Mouse (Mus musculus) spleen, adult 2 months (tissue): ENCODE measurements around the gene Fbxl3. TPM values are rescaled to one million over a fixed set of nuclear protein-coding genes. Genes with fewer than 3 reads are reported as not detected.

Source experiments
- DNase-seq, 2 experiments: peaks; one replicate each; pipeline versions ENCODE4 v3.0.0 to v3.0.0-alpha.2; 2012 to 2021; ENCODE audit warnings: low spot score in 2 of 2, low read depth in 1 of 2
- H3K27ac ChIP-seq: fragments of 200-500 bp; 2 replicates; pipeline ENCODE4 v1.5.1; 2012; ENCODE audit warnings: low read length, inconsistent platforms; ENCODE audit not compliant: insufficient read depth
- H3K27me3 ChIP-seq: fragments of 200-500 bp; 2 replicates; pipeline ENCODE4 v1.6.1; 2012; ENCODE audit warnings: mild to moderate bottlenecking, moderate library complexity, low read length, inconsistent platforms; ENCODE audit not compliant: control insufficient read depth, insufficient read depth
- H3K36me3 ChIP-seq: fragments of 200-500 bp; 2 replicates; pipeline ENCODE4 v1.6.1; 2012; ENCODE audit warnings: mild to moderate bottlenecking, low read length, inconsistent platforms; ENCODE audit not compliant: control insufficient read depth, insufficient read depth
- H3K4me1 ChIP-seq: fragments of 200-500 bp; 2 replicates; pipeline ENCODE4 v1.6.1; 2011; ENCODE audit warnings: inconsistent platforms; ENCODE audit not compliant: control insufficient read depth, insufficient read depth, insufficient read length
- H3K4me3 ChIP-seq: fragments of 200-500 bp; 2 replicates; pipeline ENCODE4 v1.5.1; 2011; ENCODE audit warnings: mild to moderate bottlenecking, inconsistent platforms; ENCODE audit not compliant: insufficient read depth, insufficient read length; ENCODE audit errors: extremely low read depth
- CTCF ChIP-seq: fragments of 200-500 bp; IDR thresholded peaks from 2 replicates; pipeline ENCODE4 v1.5.1; 2011; ENCODE audit warnings: mild to moderate bottlenecking, inconsistent platforms; ENCODE audit not compliant: insufficient read depth, insufficient read length, insufficient replicate concordance; ENCODE audit errors: extremely low read depth
- POLR2A ChIP-seq: fragments of 200-500 bp; IDR thresholded peaks from 2 replicates; pipeline ENCODE4 v1.6.1; 2011; ENCODE audit warnings: low read depth, low read length, inconsistent platforms
- WGBS: fragments of 180-500 bp; shearing (Covaris S2); methylation state at CpG from one replicate; pipeline ENCODE4 v1.1.7; 2018; 5-methylcytosine and 5-hydroxymethylcytosine counted together
- polyA plus RNA-seq: library from polyadenylated mRNA; depleted of rRNA; stranded (reverse); fragments of >200 nt; gene quantifications from 2 replicates; pipeline ENCODE4 v1.2.3, GENCODE M21; 2012

The Fbxl3 gene
- polyA plus RNA-seq, 1 experiment = 49.5 TPM

GRCm38 (mm10) chr14:103086671-103087324 lies 12.6 kb downstream of the Fbxl3 start:
- Histone ChIP-seq H3K36me3 (peaks cover 29% of the 10 kb centered on the region), H3K27me3 (no peaks in the 10 kb centered on the region), H3K4me1 (no peaks in the 10 kb centered on the region), H3K4me3 (no peak overlapping the region), H3K27ac (no peak overlapping the region)
- WGBS = 68% methylated on average over 4 of the region's 4 CpGs
- no peak for TF ChIP-seq CTCF
- TF ChIP-seq POLR2A = no peak
- no peak for DNase-seq

DNA sequence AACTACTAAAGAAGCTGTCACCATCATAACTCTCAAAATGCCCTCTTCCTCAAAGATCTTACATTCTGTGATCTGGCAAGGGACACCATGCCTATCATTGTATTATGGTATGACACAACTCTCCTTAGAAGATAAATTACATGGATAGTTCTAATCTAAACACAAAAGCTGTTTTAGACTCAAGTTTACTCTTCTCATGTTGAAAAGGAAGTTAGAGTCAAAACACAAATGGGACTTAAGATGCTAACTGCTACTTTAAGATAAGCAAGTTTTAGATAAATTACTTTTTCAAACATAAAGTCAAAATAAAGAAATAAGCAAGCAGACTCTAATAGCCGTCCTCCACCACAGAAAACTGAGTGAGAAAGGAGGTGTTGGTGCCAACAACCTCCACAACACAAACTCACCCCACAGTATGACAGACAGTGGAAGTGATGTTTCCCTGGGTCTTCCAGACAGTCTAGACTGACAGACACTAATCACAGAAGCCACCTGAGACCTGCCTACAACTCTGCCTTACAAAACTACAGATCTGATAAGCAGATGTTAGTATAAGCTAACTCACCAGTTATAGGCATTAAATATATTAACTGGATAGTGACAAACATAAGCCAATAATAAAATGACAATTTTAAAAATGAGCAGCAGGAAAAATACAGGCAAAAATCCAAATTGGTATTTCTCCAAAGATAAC lies 13.4 kb downstream of the Fbxl3 start:
- TF ChIP-seq CTCF (no peak), POLR2A (no peak)
- Histone ChIP-seq H3K27ac (no peak overlapping the region), H3K36me3 (peaks cover 31% of the 10 kb centered on the region), H3K4me3 (no peak overlapping the region), H3K4me1 (no peaks in the 10 kb centered on the region), H3K27me3 (no peaks in the 10 kb centered on the region)
- no peak for DNase-seq
- 86% methylated on average over 1 of the region's 1 CpGs for WGBS

DNA sequence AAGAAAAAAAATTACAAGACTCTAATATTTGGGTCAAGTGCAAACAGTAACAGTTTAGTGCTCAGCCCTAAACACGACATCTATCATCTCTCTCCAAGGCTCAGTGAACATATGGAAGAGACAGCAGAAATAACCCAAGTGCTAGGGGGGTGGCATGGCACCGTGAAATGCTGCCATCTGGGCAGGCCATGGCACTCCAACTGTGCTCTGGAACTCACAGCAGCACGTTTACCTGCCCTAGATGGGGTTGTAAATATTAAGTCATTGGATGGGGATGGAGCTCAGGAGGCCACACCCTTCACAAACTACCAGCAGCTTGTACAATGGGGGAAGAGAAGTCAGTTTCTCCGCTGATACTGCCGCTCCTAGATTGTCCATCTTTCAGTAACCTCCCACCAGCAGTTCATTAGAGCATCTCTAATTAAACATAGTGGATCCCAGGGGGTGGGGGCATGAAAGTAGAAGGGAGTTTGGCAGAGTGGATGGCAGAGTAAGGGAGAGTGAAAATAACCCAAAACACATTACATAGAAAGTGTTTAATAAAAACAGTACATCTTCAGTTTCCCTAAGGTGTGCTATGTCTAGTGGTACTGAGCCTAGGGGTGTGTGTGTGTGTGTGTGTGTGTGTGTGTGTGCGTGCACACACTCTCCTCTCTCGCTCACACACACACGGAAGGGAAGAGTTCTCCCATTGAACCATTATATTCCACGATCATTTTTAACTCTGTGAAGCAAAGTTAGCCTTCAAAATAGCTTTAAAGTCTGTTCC lies 20.0 kb downstream of the Fbxl3 start:
- TF ChIP-seq POLR2A = no peak
- no peak for TF ChIP-seq CTCF
- H3K36me3 ChIP-seq = peaks cover 24% of the 10 kb centered on the region
- H3K4me3 ChIP-seq = no peak overlapping the region
- no peak for DNase-seq
- WGBS = 90% methylated on average over 9 of the region's 9 CpGs
- H3K4me1 ChIP-seq = no peaks in the 10 kb centered on the region
- H3K27me3 ChIP-seq = no peaks in the 10 kb centered on the region
- no peak overlapping the region for H3K27ac ChIP-seq

GRCm38 (mm10) chr14:103078006-103078912 lies 21.1 kb downstream of the Fbxl3 start:
- H3K36me3 ChIP-seq = peaks cover 28% of the 10 kb centered on the region
- TF ChIP-seq POLR2A (no peak), CTCF (no peak)
- no peak overlapping the region for H3K4me3 ChIP-seq
- WGBS = 84% methylated on average over 16 of the region's 16 CpGs
- H3K4me1 ChIP-seq = no peaks in the 10 kb centered on the region
- H3K27me3 ChIP-seq = no peaks in the 10 kb centered on the region
- DNase-seq = no peak
- H3K27ac ChIP-seq = no peak overlapping the region

DNA sequence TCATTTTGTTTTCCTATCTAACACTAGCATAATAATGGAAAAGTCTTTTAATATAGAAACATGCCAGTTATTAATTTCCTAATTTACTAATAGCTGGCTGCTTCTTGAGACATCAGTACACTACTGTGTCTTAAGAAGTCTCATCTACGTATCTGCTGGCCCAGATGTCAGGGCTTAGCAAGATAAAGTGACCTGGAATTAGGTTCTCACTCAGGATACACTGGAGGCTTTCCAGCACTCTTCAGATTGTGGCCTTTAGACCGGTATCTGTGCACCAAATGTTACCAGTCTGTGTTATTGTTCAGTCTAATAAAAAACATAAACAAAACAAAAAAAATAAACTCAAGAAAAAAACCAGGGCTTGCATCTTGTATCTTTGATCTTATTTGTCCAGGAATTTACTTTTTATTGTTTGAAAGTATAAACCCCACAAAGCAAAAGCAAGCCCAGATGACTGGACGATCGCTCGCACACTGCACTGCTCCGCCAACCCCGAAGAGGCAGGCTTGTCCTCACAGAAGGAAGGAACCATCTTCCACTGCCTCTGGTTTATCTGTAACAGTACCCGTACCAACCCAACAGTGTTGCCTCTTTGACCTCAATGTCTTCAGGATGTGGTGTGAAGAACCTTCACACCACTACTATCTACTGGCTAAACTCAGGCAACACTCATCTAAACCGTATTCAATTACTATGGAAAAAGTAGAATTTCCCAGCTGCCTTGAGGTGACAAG lies 21.9 kb downstream of the Fbxl3 start:
- H3K27me3 ChIP-seq = no peaks in the 10 kb centered on the region
- DNase-seq = no peak
- no peaks in the 10 kb centered on the region for H3K4me1 ChIP-seq
- TF ChIP-seq POLR2A (no peak), CTCF (no peak)
- H3K36me3 ChIP-seq = peaks cover 24% of the 10 kb centered on the region
- no peak overlapping the region for H3K4me3 ChIP-seq
- 87% methylated on average over 9 of the region's 9 CpGs for WGBS
- no peak overlapping the region for H3K27ac ChIP-seq

- H3K27me3 ChIP-seq = no peaks in the 10 kb centered on the region
- H3K27ac ChIP-seq = no peak overlapping the region
- no peaks in the 10 kb centered on the region; the same call in 1 of the 2 replicates for H3K4me1 ChIP-seq
- 85% methylated on average over 7 of the region's 7 CpGs for WGBS
- H3K36me3 ChIP-seq = peaks cover 18% of the 10 kb centered on the region
- H3K4me3 ChIP-seq = no peak overlapping the region
- no peak for DNase-seq
- TF ChIP-seq CTCF = no peak
- TF ChIP-seq POLR2A = no peak
Measured at GRCm38 (mm10) chr14:103075166-103075565, 24.2 kb downstream of the Fbxl3 start.
